Mouse (Mus musculus): Measurements from ENCODE around the gene Pan3. TPM values are rescaled to one million over a fixed set of nuclear protein-coding genes. Genes with fewer than 3 reads are reported as not detected.
"Not testable (repeated sequence)": the region's sequence is repeated elsewhere in the genome, so short reads cannot be mapped to it uniquely, and the experiment has no call there.

Pan3 gene
- total RNA-seq, 2 experiments from 2014 or later = 57.5 to 78.1 TPM

- DNase-seq (ENCODE audit: low spot score in 2 of 2) = no peak
These were observed 119.2 kb downstream of the Pan3 start for GRCm38 (mm10) chr5:147549016-147549755.

GRCm38 (mm10) chr5:147551879-147552627, 122.1 kb downstream of the Pan3 start:
- no peak for DNase-seq (ENCODE audit: low spot score in 2 of 2)

GRCm38 (mm10) chr5:147557641-147558040, 127.7 kb downstream of the Pan3 start:
- DNase-seq (ENCODE audit: low spot score in 2 of 2) = not testable (repeated sequence)

GRCm38 (mm10) chr5:147563511-147564139, 133.7 kb downstream of the Pan3 start:
- DNase-seq (ENCODE audit: low spot score in 2 of 2) = no peak

- no peak for DNase-seq (ENCODE audit: low spot score in 2 of 2)
These were observed 134.2 kb downstream of the Pan3 start for GRCm38 (mm10) chr5:147564140-147564590.

GRCm38 (mm10) chr5:147565444-147565843, 135.5 kb downstream of the Pan3 start:
- no peak for DNase-seq (ENCODE audit: low spot score in 2 of 2)

GRCm38 (mm10) chr5:147566335-147566734, 136.4 kb downstream of the Pan3 start:
- DNase-seq (ENCODE audit: low spot score in 2 of 2) = no peak

- no peak for DNase-seq (ENCODE audit: low spot score in 2 of 2)
These were observed 142.7 kb downstream of the Pan3 start for GRCm38 (mm10) chr5:147572695-147573094.

- no peak for DNase-seq (ENCODE audit: low spot score in 2 of 2)
These were observed 143.6 kb downstream of the Pan3 start for GRCm38 (mm10) chr5:147573555-147573954.

- no peak for DNase-seq (ENCODE audit: low spot score in 2 of 2)
These were observed 144.6 kb downstream of the Pan3 start for GRCm38 (mm10) chr5:147574517-147574916.

GRCm38 (mm10) chr5:147577003-147577402, 147.0 kb downstream of the Pan3 start:
- no peak for DNase-seq (ENCODE audit: low spot score in 2 of 2)

GRCm38 (mm10) chr5:147579148-147579547, 149.2 kb downstream of the Pan3 start:
- no peak for DNase-seq (ENCODE audit: low spot score in 2 of 2)

GRCm38 (mm10) chr5:147579691-147580090, 149.7 kb downstream of the Pan3 start:
- DNase-seq (ENCODE audit: low spot score in 2 of 2) = no peak

- no peak for DNase-seq (ENCODE audit: low spot score in 2 of 2)
These were observed 150.2 kb downstream of the Pan3 start for GRCm38 (mm10) chr5:147580181-147580580.

- DNase-seq (ENCODE audit: low spot score in 2 of 2) = peak; percentile 69 to 79
These were observed 153.8 kb downstream of the Pan3 start for GRCm38 (mm10) chr5:147583702-147584298.

GRCm38 (mm10) chr5:147584648-147585047, 154.7 kb downstream of the Pan3 start:
- no peak for DNase-seq (ENCODE audit: low spot score in 2 of 2)

- DNase-seq (ENCODE audit: low spot score in 2 of 2) = no peak
These were observed 155.1 kb downstream of the Pan3 start for GRCm38 (mm10) chr5:147585070-147585469.

- DNase-seq (ENCODE audit: low spot score in 2 of 2) = no peak
These were observed 159.9 kb downstream of the Pan3 start for GRCm38 (mm10) chr5:147589814-147590213.

- no peak for DNase-seq (ENCODE audit: low spot score in 2 of 2)
These were observed 167.9 kb downstream of the Pan3 start for GRCm38 (mm10) chr5:147597825-147598224.
